Mouse (Mus musculus) liver, embryonic 14.5 days (tissue): ENCODE data around the gene Hspa1a.

ENCODE experiments used
- CTCF ChIP-seq: IDR thresholded peaks from 2 replicates; pipeline ENCODE4 v1.5.1; 2016; ENCODE audit warnings: antibody characterized with exemption, low read depth, control low read depth
- EP300 ChIP-seq: IDR thresholded peaks from 2 replicates; pipeline ENCODE4 v1.6.1; 2016; ENCODE audit warnings: antibody characterized with exemption, low read depth

DNA sequence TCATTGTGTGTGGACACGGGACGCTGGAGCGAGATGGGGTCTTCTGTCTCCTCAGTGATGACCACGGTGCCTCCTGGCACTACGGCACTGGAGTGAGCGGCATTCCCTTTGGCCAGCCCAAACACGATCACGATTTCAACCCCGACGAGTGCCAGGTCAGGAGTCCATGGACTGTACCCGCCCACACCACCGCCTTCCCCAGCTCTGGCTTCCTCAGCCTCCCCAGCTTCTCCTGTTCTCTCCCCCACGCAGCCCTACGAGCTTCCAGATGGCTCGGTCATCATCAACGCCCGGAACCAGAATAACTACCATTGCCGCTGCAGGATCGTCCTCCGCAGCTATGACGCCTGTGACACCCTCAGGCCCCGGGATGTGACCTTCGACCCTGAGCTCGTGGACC is 37.9 kb downstream of the Hspa1a start:
- TF ChIP-seq EP300 (no peak), CTCF (no peak)
